Mouse (Mus musculus) cerebellum, postnatal 10 days (tissue): Measurements from ENCODE around the gene Dock8.

Experiments
- DNase-seq, 2 experiments: peaks; one replicate each; pipeline ENCODE4 v3.0.0; 2021; ENCODE audit warnings: mixed read lengths in 2 of 2

The Dock8 gene

DNA sequence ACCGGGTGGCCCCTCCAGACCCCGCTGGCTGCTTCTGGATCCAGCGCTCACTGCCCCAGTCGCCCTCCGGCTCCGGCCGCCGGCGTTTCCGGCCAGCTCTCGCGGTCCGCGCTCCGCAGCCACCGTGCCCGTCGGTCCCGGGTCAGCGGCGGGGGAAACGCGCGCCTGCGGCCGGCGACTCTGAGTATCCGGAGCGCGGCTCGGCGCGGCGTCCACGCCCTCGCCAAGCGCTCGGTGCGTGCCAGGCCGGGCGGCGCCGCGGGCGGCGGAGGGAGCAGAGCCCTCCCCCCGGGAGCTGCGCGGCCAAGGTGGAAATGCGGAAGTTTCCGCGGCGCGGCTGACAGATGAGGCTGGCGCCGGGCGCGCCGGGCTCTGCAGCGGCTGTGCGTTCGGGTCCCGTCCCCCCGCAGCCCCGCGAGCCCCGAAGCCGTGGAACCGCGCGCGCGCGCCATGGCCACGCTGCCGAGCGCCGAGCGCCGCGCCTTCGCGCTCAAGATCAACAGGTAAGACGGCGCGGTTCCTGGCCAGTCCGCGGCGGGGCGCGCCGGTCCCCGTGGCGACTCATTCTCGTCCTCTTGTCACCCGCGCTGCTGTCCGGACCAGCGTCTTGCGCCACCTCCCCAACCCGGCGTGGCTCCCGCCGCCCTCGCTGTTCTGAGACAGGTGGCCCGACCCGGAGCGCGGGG, at the start of gene Dock8:
Gene Dock8 (plus strand): TSS at position 334 of the 686 bp plus-strand sequence.
- peak; percentile 50 to 59 for DNase-seq

DNA sequence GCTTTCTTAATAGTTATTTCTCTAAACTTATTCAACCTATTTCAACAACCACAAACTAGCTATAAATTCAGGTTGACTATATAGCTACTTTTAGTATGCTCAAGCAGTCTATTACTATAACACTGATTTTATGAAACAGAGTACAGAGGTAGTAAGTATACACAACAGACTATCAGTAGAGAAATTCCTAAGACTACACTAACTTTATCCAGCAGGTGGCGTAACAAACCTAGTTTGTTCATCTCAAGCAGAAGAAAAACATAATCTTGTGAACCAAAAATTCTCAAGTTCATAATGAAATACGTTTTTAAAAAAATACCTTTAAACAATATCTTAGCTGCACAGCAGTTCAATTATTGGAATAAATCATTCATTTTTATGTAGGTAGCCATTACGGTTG, 40.8 kb upstream of the Dock8 start:
- DNase-seq = peak; percentile 46 to 78

DNA sequence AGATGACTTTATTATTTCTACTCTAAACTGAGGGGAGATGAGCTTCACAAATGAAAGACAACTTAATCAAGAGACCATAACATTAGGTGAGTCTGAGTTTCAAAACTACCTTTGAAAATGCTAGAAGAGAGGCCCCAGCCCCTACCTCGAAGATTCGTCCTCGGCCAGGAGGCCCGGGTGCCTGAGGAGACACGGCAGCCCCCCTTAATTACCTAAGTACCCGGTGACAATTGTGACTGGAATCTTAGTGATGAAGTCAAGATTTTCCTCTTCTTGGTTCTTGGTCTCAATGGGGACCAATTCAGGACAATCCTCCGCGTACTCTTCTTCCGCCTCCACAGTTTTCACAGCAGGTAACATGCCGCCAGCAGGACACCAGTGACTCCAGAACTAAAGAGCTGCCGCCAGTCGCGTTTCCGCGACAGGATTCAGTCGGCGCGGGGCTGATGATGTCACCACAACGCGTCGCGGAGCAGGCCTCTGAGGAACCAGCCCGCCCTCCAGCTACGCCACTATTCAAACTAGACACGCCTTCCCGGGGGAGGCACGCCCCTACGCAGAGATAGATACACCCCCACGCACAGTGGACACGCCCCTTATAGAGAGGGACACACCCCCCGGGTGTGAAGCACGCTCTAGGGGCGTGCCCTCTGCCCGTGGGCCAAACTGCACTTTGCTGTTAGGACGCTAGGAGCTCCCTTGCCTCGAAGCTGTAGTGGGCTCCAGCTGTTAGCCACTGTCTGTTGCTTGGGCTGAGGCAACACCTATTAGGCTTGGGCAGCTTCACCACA, 38.0 kb upstream of the Dock8 start, which contains the start of gene Cbwd1:
Gene Cbwd1 (minus strand): TSS at position 439 of the 791 bp plus-strand sequence.
- peak; percentile 99 for DNase-seq

DNA sequence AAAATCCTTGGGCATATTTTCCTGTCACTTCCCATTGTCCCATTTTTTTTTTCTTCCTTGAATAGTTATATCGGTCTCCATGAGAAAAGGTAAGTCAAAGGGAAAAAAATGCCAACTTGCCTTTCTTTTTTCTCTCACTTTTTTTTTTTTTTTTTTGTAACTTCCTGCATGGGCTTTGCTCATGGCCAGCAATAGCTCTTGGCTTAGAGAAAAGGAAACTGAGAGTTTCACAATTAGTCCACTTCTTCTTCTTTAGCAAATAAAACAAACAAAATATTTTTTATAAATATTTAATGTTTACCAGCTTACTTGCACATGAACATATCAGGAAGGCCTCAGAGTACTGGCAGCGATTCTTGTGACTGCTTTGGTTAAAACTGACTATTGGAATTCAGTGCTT, 33.1 kb upstream of the Dock8 start:
- DNase-seq = no peak

DNA sequence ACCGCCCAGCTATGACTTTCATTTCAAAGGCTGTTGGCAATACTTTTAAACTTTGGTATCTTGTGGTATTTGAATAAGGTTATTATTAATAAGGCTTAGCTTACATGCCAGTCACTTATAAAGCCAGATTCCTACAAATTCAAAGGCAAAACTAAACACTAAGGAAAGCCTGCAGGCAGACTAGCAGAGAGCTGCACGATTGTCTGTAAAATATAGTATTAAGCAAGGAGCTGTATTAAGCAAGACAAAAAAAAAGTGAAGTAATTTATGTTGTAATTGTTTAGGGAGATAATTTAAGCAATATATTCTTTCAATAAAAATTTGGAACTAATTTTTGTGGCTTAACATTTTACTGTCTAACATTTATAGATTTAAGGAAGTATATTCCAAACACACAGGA, 32.4 kb upstream of the Dock8 start:
- DNase-seq = no peak

DNA sequence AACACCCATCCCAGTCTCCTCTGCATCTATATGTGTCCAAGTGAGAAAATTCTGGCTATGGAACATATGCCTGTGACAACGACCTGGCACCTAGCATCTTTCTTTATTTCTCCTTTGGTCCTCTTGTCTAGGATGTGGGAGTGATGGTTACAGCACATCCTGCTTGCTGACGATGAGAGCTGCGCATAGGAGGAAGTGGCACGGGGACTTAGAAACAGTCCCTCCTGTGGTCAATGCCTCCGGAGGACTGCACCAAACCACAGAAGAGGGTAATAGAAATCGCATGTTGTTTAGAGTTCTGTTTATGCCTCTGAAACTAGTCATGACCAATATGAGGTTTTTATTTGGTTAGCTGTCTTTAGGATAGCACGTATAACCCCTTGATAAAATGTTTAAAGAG, 28.0 kb upstream of the Dock8 start:
- no peak for DNase-seq

DNA sequence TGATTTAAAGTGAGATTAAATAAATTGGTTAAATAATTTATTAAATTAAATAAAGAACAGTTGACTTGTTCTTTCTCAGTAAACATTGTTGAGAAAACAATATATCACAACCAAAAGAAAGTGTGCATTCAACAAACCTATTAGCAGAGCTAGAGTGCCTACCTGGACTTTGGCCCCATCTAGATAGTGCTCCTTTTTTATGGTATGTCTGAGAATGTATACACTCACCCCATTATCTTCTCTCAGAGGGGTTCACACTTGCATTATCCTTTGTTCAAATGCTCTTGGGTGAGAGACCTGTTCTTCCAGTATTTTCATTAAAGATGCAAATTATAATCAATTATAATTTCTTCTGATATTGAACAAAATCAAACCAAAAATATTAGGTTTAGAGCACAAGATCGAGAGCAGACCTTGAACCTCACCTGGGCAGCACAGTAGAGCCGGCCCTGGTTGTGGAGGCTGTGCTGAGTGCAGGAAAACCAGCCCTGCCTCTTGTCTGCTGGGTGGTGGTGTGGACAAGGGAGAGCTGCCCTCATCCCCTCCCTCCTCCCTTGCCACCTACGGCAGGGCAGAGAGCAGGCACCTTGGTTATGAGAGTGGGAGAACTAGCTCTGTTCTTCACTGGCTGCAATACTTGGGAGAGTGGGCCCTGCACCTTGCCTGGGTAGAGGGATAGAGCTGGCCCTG, 26.5 kb upstream of the Dock8 start:
- DNase-seq = no peak

DNA sequence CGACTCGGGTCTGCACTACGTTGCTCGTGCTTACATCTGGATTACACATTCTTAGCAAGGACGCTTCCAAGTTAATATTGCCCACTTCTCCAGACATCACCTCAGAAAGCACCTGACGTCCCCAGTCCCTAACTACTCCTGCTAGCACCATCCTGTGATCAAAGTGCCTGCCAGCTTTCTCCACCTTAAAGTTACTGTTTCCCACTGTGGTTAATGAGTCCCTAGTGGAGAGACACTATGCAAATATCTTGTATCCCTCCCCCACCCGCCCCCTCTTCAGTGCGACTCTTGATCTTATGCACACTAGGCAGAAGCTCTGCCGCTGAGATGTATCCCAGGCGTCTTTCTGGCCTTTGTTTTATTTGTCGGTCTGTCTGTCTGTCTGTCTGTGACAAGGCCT, 21.3 kb upstream of the Dock8 start:
- no peak for DNase-seq

DNA sequence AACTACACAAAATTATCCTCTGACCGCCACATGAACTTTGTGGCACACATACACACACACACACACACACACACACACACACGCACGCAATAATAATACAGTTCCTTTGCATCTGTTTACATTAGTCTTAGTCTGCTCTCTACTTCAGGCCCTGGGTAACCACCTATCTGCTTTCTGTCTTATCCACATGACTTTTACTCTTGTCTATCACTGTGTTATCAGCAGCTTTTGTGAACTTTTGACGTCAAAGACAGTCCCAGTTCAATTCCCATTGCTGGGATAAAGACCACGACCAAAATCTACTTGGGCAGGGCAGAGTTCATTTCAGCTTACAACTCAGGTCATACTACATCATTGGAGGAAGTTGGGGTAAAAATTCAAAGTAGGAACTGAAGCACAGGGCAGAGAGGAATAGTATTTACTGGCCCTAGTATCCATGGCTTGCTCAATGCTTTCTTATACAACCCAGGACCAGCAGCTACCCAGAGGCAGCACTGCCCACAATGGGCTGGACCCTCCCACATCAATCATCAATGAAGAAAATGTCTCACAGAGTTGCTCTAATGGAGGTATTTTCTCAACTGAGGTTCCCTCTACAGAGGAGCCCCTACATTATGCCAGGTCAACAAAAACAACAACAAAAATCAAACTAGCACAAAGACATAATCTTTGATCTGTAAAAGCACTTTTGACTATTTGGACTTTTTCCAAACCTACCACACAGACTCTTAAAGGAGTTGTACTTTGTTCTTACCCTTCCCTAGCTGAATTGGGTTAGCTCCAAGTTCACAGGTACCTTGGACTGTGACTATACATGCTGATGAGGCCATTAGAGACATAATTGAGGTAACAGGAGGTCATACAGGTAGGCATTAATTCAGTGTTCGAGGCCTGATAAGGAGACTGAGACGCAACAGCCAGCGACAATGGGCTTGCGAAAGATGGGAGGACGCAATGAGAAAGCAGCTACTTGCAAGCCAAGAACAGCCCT, 20.2 kb upstream of the Dock8 start:
- no peak for DNase-seq

DNA sequence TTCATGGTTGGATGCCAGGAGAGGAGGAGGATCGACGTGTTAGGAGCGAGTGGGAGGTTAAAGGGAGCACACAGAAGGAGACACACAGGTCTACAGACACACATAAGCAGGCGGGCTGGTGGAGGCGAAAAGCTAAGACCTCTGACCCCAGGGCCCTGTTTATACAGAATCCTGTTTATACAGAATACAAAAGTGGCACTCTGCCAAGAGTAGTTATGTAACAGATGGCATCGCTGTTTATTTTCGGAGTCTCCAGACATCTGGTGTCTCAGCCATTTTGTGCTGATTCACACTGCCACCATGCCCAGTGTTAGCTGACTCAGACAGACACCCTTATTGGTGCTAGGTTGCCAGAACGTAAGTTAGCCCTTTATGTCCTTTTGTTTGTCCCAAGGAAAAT, 18.0 kb upstream of the Dock8 start:
- peak; percentile 75 to 87 for DNase-seq

DNA sequence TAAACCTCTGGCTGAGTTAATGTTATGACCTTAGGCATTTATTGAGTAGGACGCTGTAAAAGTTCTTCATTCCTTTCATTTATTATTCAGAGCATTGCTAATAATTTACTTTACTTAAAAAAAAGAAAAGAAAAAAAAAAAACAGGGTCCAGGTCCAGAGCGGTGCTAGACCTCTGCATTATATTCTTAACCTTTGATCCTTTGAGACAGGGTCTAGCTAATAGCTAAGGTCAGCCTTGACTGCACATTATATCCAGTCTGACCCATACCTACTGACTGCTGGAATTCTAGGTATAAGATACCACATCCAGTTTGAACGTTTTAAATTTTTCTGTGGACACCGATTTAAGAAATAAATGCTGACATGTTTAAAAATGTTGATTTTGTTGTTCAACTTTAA, 16.3 kb upstream of the Dock8 start:
- DNase-seq = no peak

DNA sequence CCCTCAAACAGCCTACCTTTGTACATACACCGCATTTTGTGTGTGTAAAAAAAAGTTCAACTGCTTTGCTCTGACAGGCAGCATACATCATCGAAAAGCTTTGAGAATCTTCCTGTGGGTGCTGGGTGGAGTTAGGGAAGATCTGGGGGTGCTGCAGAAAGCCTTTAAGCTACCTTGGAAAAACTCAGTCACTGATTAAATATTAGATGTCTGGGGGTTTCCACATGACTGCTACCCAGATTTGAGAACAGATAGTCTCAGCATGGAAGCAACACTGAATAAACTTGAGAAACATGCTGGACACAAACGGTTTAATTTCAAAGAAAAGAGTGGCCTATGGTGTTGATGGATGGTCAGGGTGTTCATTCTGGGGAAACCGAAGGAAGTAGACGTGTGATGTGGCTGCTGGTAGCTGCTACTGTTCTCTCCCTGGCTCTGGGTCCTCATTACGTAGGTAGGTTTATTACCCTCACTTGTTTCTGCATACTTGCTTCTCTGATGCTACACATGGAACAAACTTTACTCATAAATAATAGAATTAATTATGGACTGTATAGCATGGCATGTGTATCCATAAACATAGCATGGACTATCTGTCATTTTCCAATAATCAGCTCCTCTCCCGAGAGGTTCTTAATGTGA, 15.4 kb upstream of the Dock8 start:
- no peak for DNase-seq

DNA sequence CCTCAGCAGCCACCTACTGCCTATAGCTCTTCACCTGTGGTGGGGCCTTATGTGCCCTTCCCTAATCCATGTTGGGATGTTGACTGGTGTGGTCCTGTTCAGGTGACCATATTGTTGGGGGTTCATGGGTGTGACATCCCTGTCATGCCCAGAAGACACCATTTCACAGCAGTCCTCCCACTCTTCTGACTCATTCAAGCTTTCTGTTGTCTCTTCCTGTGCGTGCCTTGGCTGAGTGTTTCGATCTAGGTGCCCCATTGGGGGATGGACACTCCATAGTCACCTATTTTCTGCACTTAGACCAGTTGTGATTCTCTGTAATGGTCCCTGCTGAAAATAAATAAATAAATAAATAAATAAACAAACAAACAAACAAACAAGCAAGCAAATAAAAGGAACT, 14.3 kb upstream of the Dock8 start:
- DNase-seq = no peak

DNA sequence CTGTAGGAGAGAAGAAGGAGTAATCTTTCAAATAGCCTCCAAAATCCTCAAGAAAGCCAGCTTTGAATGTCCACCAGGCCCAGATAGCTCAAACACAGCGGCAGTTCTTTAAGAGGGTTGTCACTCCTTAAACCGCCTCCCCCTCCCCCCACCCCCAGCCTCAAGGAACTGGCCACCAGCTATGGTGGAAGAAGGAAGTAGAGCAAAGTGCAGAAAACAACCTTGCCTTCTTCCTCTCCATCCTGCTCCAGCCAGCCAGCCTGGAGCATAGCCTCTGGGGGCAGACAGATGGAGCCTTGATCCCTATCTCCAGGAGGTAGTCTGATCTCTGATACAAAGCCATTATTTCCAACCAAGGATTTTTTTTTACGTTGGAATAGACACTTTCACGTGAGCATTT, 12.0 kb upstream of the Dock8 start:
- no peak for DNase-seq

DNA sequence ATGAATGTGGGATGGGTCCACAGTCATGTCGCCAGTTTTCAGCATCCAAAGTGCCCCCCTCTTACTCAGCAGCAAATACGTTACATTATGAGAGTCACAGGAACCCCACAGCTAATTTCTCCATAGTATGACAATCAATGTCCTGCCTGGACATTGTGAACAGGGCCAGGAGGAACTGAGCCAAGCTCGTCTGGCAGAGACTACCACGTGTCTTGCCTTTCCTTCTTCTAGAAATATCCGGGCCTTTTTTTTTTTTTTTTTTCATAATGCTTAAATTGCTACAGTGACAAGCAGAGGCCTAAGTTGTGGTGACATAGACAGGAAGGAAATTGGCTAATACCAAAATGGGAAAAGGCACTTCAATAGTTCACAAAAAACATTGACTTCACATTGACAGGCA, 10.5 kb upstream of the Dock8 start:
- peak in 1 of 2 experiments; percentile 30 for DNase-seq

DNA sequence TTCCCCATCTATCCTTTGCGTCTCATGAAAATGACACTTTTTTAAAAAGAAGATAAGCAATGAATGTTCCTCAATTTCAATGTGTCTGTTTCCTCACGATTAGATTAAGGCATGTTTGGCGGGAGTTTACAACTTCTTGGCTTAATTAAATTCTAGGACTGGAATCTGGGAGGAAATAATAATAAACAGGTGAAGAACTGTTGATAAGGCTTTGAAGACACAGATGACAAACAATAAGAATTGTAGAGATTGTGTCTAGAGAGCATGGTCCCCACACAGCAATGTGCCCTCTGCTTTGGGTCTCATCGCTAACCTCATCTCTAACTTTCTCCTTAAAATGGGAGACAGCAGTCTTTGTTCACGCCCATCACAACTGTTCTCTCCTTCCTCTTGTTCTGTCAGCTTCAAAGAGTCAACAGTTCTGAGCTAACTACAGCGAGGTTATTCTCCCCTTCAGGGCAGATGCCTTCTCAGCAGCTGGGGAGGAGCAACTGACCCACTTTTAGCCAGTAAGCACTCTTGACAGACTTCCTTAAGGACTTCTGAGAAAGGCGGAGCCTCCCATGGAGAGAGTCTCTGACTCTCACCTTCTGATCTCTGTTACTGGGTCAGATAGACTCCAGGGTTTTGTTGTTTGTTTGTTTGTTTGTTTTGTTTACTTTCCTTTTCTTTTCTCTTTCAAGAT, 9.1 kb upstream of the Dock8 start:
- DNase-seq = no peak

DNA sequence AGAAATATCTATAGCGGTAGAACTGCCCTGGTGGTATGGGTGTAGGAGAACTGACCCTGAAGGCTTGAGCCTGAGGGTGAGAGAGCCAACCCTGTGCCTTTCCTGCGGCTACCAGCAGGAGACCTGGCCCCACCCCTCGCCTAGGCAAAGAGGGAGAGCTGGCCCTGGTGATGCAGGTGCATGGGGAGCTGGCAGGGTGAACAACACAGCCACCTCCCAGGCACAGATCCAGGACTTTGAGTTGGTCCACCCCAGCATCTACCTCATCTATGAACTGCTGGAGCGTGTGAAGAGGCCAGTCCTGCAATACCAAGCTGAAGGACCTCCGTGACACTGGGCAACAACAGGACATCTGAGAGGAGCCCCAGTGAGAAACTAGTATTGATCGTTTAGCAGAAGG, 5.8 kb upstream of the Dock8 start:
- peak; percentile 18 for DNase-seq

DNA sequence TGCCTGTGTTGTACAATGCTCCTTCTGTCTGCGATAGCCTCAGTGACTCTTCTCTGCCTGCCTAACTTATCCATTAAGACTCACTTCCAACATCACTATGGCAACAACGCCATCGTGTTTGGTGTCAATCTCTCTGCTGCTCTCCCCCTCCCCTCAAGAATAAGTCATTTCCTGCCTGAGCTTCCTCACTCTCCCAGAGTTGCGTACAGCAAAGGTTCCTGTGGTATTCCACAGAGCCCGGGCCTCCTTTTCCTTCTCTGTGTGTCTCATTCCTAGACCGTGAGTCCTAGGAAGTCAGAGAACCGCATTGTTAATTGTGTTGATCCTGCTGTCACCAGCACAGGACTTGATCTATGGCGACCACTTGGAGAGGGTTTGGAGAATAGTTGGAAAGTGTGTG, 4.4 kb upstream of the Dock8 start:
- DNase-seq = no peak

DNA sequence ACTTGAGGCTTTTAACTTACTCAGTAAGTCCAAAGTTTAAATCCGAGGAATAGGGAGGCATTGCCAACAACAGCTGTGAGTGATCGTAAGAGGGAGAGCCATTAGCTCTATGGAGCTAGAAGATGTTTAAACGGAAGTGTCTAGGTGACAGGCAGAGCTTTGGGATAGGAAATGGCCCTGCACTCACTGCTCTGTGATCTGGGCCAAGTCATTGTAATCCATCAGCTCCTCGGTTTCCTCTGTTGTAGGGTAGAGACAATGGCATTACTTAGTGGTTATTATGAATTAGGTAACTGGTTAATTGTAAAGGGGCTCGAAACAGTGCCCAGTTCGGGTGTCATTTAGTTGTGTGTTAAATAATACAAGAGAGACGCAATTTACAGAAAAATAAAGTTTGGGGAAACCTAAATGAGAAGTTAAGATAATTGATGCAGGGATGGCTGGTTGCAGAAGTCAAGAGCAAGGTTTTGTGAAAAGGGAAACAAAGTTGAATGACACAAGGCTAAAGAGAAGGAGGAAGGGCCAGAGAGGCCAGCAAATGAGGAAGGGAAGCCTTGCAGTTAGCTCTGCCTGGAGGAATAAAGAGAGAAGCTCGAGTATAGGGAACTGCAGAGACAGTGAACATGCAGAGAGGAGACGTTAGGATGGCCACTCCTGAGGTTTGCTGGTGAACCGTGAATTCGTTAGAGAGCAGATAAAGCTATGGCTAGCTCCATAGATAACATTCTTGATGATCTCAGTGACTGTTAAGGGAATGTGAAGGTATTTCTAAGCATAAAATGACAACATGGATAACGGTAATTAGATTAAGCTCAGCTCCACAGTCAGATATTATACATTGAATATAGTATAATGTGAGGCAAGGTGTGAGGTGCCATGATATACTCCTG, 2.3 kb upstream of the Dock8 start:
- DNase-seq = no peak

DNA sequence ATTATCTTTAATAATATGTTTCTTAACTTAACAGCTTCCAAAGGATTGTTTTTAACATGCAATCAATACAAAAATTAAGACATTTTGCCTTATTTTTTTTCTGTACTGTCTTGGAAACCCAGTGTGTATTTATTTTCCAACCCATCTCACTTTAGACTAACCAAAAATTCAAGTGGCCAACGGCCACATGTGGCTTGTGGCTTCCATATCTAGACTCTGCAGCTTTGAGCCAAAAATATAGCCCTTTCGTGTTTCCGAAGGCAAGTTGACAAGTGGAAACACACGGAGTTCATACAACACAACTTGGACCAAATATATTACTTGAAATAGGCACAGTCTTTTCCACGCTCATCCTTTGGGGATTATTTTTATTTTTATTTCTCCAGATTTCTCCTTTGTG, 773 bp upstream of the Dock8 start:
- DNase-seq = no peak
